8 mouse cellular contexts compared by ENCODE assay signal in the genomic region with DNA sequence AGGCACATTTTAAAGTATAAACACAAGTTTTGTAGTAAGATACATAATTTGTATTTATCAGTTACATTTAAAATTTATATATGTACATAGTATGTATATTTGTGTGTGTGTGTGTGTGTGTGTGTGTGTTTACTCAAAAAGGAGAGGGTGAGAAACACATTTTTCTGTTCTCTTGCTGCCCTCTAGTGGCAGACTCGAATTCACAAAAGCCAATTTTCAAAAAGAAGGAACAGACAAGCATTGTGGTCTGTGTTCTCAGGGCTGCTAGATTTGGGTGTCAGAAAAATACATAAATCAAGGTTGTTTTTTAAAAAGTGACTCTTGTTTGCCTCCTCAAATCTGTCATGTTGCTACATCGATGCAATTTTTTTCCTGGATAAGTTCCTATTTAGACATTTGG.
A peak's percentile ranks its signal among the peaks of the same experiment; 100 is the strongest.
DNase-seq lines count a peak whose midpoint lies in the region; ATAC-seq and TF ChIP-seq lines count a peak whose summit lies in the region.
"Had no signal": no experiment of that assay in that cellular context is flagged by ENCODE, and none has a peak within 500 bp of the region (broad histone marks: within the 10 kb centered on the region; RNA-seq: fewer than 3 reads in every experiment).

No protein-coding gene starts in this region.

- H3K9ac ChIP-seq in kidney, embryonic 16.5 days (replicated peaks; ENCODE audit: low read length): no peak overlapping the region
- no peak overlapping the region for H3K9ac ChIP-seq in CH12.LX (ENCODE audit: insufficient read depth, low read depth)
- no peak overlapping the region for H3K9ac ChIP-seq in embryonic facial prominence, embryonic 11.5 days (replicated peaks; ENCODE audit: low read length)
- H3K9ac ChIP-seq in stomach, postnatal 0 days (ENCODE audit: low read length): no peak overlapping the region
- H3K9ac ChIP-seq: liver, embryonic 13.5 days had no signal

- no peak for TF ChIP-seq POLR2A in CH12.LX (IDR thresholded peaks at IDR 0.05; ENCODE audit: low read depth, low read length)

- no peak overlapping the region for H3K4me3 ChIP-seq in kidney, embryonic 16.5 days (ENCODE audit: low read length)
- no peak overlapping the region for H3K4me3 ChIP-seq in CH12.LX (replicated peaks in 1 of 3; ENCODE audit: low read depth in 2 of 3, low read length in 2 of 3, poor library complexity in 1 of 3)
- H3K4me3 ChIP-seq in embryonic facial prominence, embryonic 11.5 days (ENCODE audit: low read depth, low read length): no peak overlapping the region
- H3K4me3 ChIP-seq in stomach, postnatal 0 days (ENCODE audit: low read depth, low read length): no peak overlapping the region
- H3K4me3 ChIP-seq: liver, embryonic 13.5 days had no signal

- in situ Hi-C loops in CH12.LX (cut with MboI; ENCODE audit: low pct_ligation_motif_present, low pct_unique_long_range_greater_than_20kb, low sequenced_read_pairs): no loop called here

- H3K36me3 ChIP-seq in kidney, embryonic 16.5 days (ENCODE audit: insufficient read depth, low read length): no peaks in the 10 kb centered on the region
- no peaks in the 10 kb centered on the region for H3K36me3 ChIP-seq in CH12.LX (replicated peaks in 1 of 2; ENCODE audit: control insufficient read depth in 1 of 2, insufficient read depth in 1 of 2, low read length in 1 of 2)
- no peaks in the 10 kb centered on the region for H3K36me3 ChIP-seq in embryonic facial prominence, embryonic 11.5 days (replicated peaks; ENCODE audit: control insufficient read depth, insufficient read depth, low read depth, low read length)
- H3K36me3 ChIP-seq in stomach, postnatal 0 days (ENCODE audit: control insufficient read depth, insufficient read depth, low read length): no peaks in the 10 kb centered on the region
- H3K36me3 ChIP-seq: liver, embryonic 13.5 days had no signal

- DNase-seq in kidney, adult 11 months: peak; percentile 2
- peak; percentile 29 for DNase-seq in CH12.LX (ENCODE audit: extremely low read depth)
- DNase-seq in T-cell, adult 2 months (ENCODE audit: low spot score): peak; percentile 8
- DNase-seq in embryonic facial prominence, embryonic 11.5 days (ENCODE audit: low spot score): peak; percentile 54
- DNase-seq in left cerebral cortex, postnatal 25 days (ENCODE audit: low spot score in 2 of 2): peak; percentile 31 to 35
- no peak for DNase-seq in stomach, postnatal 0 days (ENCODE audit: low spot score)
- DNase-seq: liver, embryonic 13.5 days had no signal

- no peaks in the 10 kb centered on the region for H3K9me3 ChIP-seq in kidney, embryonic 16.5 days (ENCODE audit: low read length)
- H3K9me3 ChIP-seq in CH12.LX (replicated peaks; ENCODE audit: low read length): no peaks in the 10 kb centered on the region
- no peaks in the 10 kb centered on the region for H3K9me3 ChIP-seq in embryonic facial prominence, embryonic 11.5 days (replicated peaks; ENCODE audit: control insufficient read depth, low read length)
- H3K9me3 ChIP-seq in stomach, postnatal 0 days (ENCODE audit: control insufficient read depth, low read length): no peaks in the 10 kb centered on the region
- H3K9me3 ChIP-seq: liver, embryonic 13.5 days had no signal

- intact Hi-C loops in left cerebral cortex, postnatal 25 days (cut with DNase I): loop anchor here (5.0 kb wide), 2 partner anchors 1187 to 1717 kb away; no protein-coding TSS in a partner anchor

- no peak for ATAC-seq in kidney, embryonic 16.5 days (ENCODE audit: low FRiP score, low TSS enrichment)
- no peak for ATAC-seq in embryonic facial prominence, embryonic 11.5 days (replicated peaks; ENCODE audit: insufficient number of reproducible peaks, low FRiP score, low TSS enrichment, low read depth)
- ATAC-seq in stomach, postnatal 0 days (ENCODE audit: low FRiP score, low TSS enrichment): no peak

- H3K27me3 ChIP-seq in kidney, embryonic 16.5 days (ENCODE audit: insufficient read depth, low read length): no peaks in the 10 kb centered on the region
- no peaks in the 10 kb centered on the region for H3K27me3 ChIP-seq in CH12.LX (replicated peaks)
- H3K27me3 ChIP-seq in embryonic facial prominence, embryonic 11.5 days (ENCODE audit: control insufficient read depth, insufficient read depth, low read length): no peaks in the 10 kb centered on the region
- no peaks in the 10 kb centered on the region for H3K27me3 ChIP-seq in stomach, postnatal 0 days (ENCODE audit: control insufficient read depth, insufficient read depth, low read length)
- H3K27me3 ChIP-seq: liver, embryonic 13.5 days had no signal

- peak in 1 of 2 experiments; percentile 40; a peak in 2 of 4 replicates for TF ChIP-seq CTCF in CH12.LX (conservative IDR thresholded peaks at IDR 0.05 in 1 of 2, IDR thresholded peaks at IDR 0.05 in 1 of 2; ENCODE audit: low read depth in 2 of 2, low read length in 2 of 2)
- TF ChIP-seq CTCF in stomach, postnatal 0 days (IDR thresholded peaks at IDR 0.05; ENCODE audit: low read depth): peak; percentile 70

- WGBS in kidney, embryonic 16.5 days: 2% methylated on average over 2 of the region's 2 CpGs
- 9% methylated on average over 2 of the region's 2 CpGs for WGBS in embryonic facial prominence, embryonic 11.5 days
- WGBS in stomach, postnatal 0 days: 4% methylated on average over 2 of the region's 2 CpGs

- dilution Hi-C loops in CH12.LX (cut with MboI; ENCODE audit: extremely low pct_ligation_motif_present, extremely low pct_unique_long_range_greater_than_20kb, low sequenced_read_pairs): no loop called here

- H3K4me2 ChIP-seq in kidney, embryonic 16.5 days (replicated peaks; ENCODE audit: low read depth, low read length): no peak overlapping the region
- no peak overlapping the region for H3K4me2 ChIP-seq in CH12.LX (ENCODE audit: insufficient read depth, low read depth, poor library complexity, severe bottlenecking)
- no peak overlapping the region for H3K4me2 ChIP-seq in embryonic facial prominence, embryonic 11.5 days (ENCODE audit: low read depth, low read length)
- H3K4me2 ChIP-seq in stomach, postnatal 0 days (replicated peaks; ENCODE audit: low read depth): no peak overlapping the region
- H3K4me2 ChIP-seq: liver, embryonic 13.5 days had no signal

- TF ChIP-seq RAD21 in CH12.LX (IDR thresholded peaks at IDR 0.05; ENCODE audit: low read depth, low read length): peak; percentile 29

- H3K4me1 ChIP-seq in kidney, embryonic 16.5 days (ENCODE audit: insufficient read depth, low read length): no peaks in the 10 kb centered on the region
- no peaks in the 10 kb centered on the region for H3K4me1 ChIP-seq in CH12.LX (ENCODE audit: control insufficient read depth in 1 of 2, insufficient read depth in 2 of 2)
- no peaks in the 10 kb centered on the region for H3K4me1 ChIP-seq in embryonic facial prominence, embryonic 11.5 days (ENCODE audit: control insufficient read depth, insufficient read depth, low read length)
- no peaks in the 10 kb centered on the region for H3K4me1 ChIP-seq in stomach, postnatal 0 days (replicated peaks; ENCODE audit: control insufficient read depth, insufficient read depth)
- H3K4me1 ChIP-seq: liver, embryonic 13.5 days had no signal

- H3K79me2 ChIP-seq in CH12.LX (replicated peaks; ENCODE audit: control insufficient read depth, extremely low read depth, insufficient read depth, poor library complexity, severe bottlenecking): no peaks in the 10 kb centered on the region

- no peak overlapping the region for H3K27ac ChIP-seq in kidney, embryonic 16.5 days (ENCODE audit: low read length)
- H3K27ac ChIP-seq in CH12.LX (ENCODE audit: insufficient read depth, low read depth): no peak overlapping the region
- no peak overlapping the region for H3K27ac ChIP-seq in embryonic facial prominence, embryonic 11.5 days (replicated peaks; ENCODE audit: low read depth, low read length)
- no peak overlapping the region for H3K27ac ChIP-seq in stomach, postnatal 0 days (replicated peaks)
- H3K27ac ChIP-seq: liver, embryonic 13.5 days had no signal

- no peak for TF ChIP-seq EP300 in CH12.LX (IDR thresholded peaks at IDR 0.05; ENCODE audit: low read length)
- no peak for TF ChIP-seq EP300 in stomach, postnatal 0 days (optimal IDR thresholded peaks at IDR 0.05)

TF ChIP-seq in CH12.LX, 34 proteins besides CTCF, POLR2A, EP300 and RAD21:
- no peak for TF ChIP-seq MYC (IDR thresholded peaks at IDR 0.05; ENCODE audit: low read depth, low read length)
- no peak for TF ChIP-seq ZNF384 (IDR thresholded peaks at IDR 0.05; ENCODE audit: low read depth, low read length)
